Mouse (Mus musculus) CD4-positive naive resting alpha-beta T cell, adult 57 days (primary cell): ENCODE results near the gene 1810065E05Rik. TPM values are rescaled to one million over a fixed set of nuclear protein-coding genes. Genes with fewer than 3 reads are reported as not detected.

Source experiments
- total RNA-seq: library from RNA; stranded (reverse); gene quantifications from one replicate; pipeline ENCODE4 v1.2.4, GENCODE M21; 2023

Gene 1810065E05Rik
- total RNA-seq: not detected

DNA sequence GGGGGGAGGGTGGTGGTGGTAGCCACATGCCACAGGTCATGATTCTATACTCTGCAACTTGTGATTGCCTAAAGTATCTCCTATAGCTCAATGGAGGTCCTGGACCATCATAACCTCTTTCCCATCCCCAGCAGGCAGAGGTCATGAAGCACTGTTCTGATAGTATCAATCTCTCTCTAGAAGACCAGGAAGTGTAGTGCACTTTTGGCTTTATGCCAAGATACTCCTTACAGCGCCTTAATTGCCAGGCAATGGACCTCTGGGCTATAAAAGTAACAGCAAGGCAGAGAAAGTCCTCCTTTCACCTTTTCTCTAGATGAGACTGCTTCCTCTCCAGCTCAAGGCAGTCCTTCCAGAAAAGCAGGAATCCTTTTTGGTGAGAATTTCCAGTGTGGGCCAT lies at the start of gene 1810065E05Rik:
Gene 1810065E05Rik, plus strand, starts transcription at position 297 of the 400 bp plus-strand sequence.

DNA sequence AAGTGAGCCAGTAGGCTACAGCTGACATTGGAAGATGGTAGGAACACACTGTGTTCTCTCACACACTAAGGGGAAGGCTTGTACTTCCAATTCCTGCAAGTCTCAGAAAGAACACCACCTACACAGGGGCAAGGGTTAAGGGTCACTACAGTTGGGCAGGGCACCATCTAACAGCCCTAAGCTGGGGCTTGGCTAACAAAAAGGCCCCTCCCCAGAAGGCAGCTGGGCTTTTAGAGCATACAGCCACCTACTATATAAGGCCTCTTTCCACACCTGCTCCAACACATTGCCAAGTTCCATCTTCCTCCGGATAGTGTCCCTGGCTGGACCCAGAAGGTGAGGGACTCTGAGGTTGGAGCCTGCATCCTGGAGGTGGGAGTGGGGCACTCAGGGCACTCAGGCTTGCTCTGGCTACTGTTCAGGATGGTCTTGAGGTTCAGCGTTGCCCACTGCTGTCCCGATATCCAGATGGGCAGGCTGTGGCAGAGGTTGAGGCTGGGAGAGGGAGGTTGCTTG lies 42.1 kb upstream of the 1810065E05Rik start, which contains the start of gene Lypd8:
Gene Lypd8, plus strand, starts transcription at position 281 of the 516 bp plus-strand sequence.

DNA sequence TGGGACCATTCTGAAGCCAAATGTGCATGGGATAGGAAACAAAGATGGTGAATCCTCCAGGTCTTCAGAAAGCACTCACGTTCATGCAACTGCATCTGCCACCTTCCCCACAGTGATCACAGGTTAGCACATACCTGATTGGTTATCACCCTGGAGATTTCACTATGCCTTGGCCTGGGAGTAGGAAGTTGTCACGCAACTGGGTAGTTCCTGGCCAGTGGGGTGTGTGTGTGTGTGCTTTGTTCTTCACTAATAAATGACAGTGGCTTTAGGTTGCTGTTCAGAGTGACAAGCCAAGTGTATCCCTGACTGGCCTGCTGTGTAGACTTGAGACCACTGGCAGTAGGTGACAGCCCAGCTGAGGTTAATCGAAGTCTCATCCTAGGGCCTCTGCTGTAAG lies 11.3 kb downstream of the 1810065E05Rik start, which contains the start of gene Gm12253:
Gene Gm12253, plus strand, starts transcription at position 301 of the 400 bp plus-strand sequence.

DNA sequence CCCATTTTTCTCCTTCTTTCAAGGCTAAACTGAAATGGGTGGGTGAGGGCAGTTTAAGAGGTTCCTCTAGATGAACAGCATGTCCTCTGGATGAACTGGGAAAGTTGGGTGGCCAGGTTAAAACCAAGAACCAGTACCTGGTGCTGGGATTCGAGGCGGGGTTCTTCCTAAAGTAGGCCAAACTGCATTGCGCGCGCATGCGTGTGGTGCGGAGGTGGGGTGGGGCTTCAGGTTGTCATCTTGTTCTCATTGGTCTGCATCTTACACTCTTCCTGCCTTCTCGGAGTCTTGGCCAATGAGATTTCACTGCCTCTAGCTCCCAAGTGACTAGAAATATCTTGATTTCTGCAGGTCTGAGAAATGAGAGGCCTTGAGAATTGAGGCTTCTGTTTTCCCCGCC lies 31.8 kb downstream of the 1810065E05Rik start, which contains the start of gene Lypd9:
Gene Lypd9, minus strand, starts transcription at position 165 of the 400 bp plus-strand sequence.

DNA sequence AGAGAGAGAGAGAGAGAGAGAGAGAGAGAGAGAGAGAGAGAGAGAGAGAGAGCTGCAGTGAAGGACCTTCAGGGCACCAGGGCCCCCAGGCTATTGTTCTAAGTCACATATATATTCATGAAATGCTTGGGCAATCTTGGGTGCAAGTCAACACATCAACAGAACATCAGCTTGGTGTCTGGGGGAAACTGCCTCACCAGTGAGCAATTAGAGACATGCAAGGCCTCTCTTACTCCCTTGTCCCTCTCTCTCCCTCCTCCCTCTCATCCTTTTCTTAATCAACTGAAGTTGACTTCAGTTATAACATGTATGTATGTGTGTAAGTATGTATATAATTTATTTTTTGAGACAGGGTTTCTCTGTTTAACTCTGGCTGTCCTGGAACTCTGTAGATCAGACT lies 41.3 kb downstream of the 1810065E05Rik start, which contains the start of gene Olfr30:
Gene Olfr30, minus strand, starts transcription at position 101 of the 400 bp plus-strand sequence.

Other genes with a start within 250 kb of the 1810065E05Rik start
- 26.0 TPM for gene Mrpl22, start 249.4 kb upstream of the 1810065E05Rik start, total RNA-seq
- 94.7 TPM for gene Igtp, start 221.6 kb upstream of the 1810065E05Rik start, total RNA-seq
- 17.2 TPM for gene Irgm2, start 221.5 kb upstream of the 1810065E05Rik start, total RNA-seq
- not detected for gene 4930438A08Rik, start 146.3 kb upstream of the 1810065E05Rik start, total RNA-seq
- 33.3 TPM for gene Zfp692, start 114.0 kb upstream of the 1810065E05Rik start, total RNA-seq
- gene Zfp672, start 90.8 kb upstream of the 1810065E05Rik start, total RNA-seq: 40.5 TPM
- gene Sh3bp5l, start 90.4 kb upstream of the 1810065E05Rik start, total RNA-seq: 21.3 TPM
- not detected for gene Lypd8, start 42.1 kb upstream of the 1810065E05Rik start, total RNA-seq
- gene Gm12253, start 11.4 kb downstream of the 1810065E05Rik start, total RNA-seq: not detected
- not detected for gene Lypd9, start 31.8 kb downstream of the 1810065E05Rik start, total RNA-seq
- not detected for gene Olfr30, start 41.2 kb downstream of the 1810065E05Rik start, total RNA-seq
- not detected for gene Olfr332, start 71.4 kb downstream of the 1810065E05Rik start, total RNA-seq
- not detected for gene Olfr331, start 81.5 kb downstream of the 1810065E05Rik start, total RNA-seq
- not detected for gene Olfr330, start 113.7 kb downstream of the 1810065E05Rik start, total RNA-seq
- gene Olfr329-ps, start 125.3 kb downstream of the 1810065E05Rik start, total RNA-seq: not detected
- 0.53 TPM for gene Olfr328, start 134.5 kb downstream of the 1810065E05Rik start, total RNA-seq
- gene Olfr224, start 149.4 kb downstream of the 1810065E05Rik start, total RNA-seq: not detected
- gene Olfr325, start 156.6 kb downstream of the 1810065E05Rik start, total RNA-seq: not detected
- not detected for gene Olfr324, start 174.0 kb downstream of the 1810065E05Rik start, total RNA-seq
- not detected for gene 2210407C18Rik, start 195.0 kb downstream of the 1810065E05Rik start, total RNA-seq
- gene Olfr323, start 209.4 kb downstream of the 1810065E05Rik start, total RNA-seq: not detected
- gene Trim58, start 219.4 kb downstream of the 1810065E05Rik start, total RNA-seq: not detected
- gene Olfr322, start 237.7 kb downstream of the 1810065E05Rik start, total RNA-seq: not detected